ENCODE assay signal across 8 mouse cellular contexts in genomic region chr4:101549958-101550591, GRCm38 (mm10). TPM values are rescaled to one million over a fixed set of nuclear protein-coding genes. Genes with fewer than 3 reads are reported as not detected.
A peak's percentile ranks its signal among the peaks of the same experiment; 100 is the strongest.
DNase-seq lines count a peak whose midpoint lies in the region; ATAC-seq and TF ChIP-seq lines count a peak whose summit lies in the region.

No protein-coding gene starts in this region.

- no peaks in the 10 kb centered on the region for H3K36me3 ChIP-seq in ES-E14 (ENCODE audit: control insufficient read depth, insufficient read depth, low read length, poor library complexity, severe bottlenecking)
- H3K36me3 ChIP-seq in embryonic facial prominence, embryonic 11.5 days (replicated peaks; ENCODE audit: control insufficient read depth, insufficient read depth, low read depth, low read length) = no peaks in the 10 kb centered on the region
- no peaks in the 10 kb centered on the region for H3K36me3 ChIP-seq in limb, embryonic 11.5 days (ENCODE audit: control insufficient read depth, insufficient read depth, low read length)
- H3K36me3 ChIP-seq in midbrain, embryonic 13.5 days = no peaks in the 10 kb centered on the region
- H3K36me3 ChIP-seq in thymus, adult 2 months (ENCODE audit: control insufficient read depth, insufficient read depth, low read length) = no peaks in the 10 kb centered on the region; the same call in 1 of the 2 replicates

- no peak overlapping the region for H3K27ac ChIP-seq in ES-E14 (ENCODE audit: insufficient read depth, low read depth, low read length, poor library complexity, severe bottlenecking)
- H3K27ac ChIP-seq in embryonic facial prominence, embryonic 11.5 days (replicated peaks; ENCODE audit: low read depth, low read length) = no peak overlapping the region
- H3K27ac ChIP-seq in limb, embryonic 11.5 days (replicated peaks; ENCODE audit: low read depth, low read length) = no peak overlapping the region
- H3K27ac ChIP-seq in midbrain, embryonic 13.5 days = peak overlapping the region; percentile 96
- H3K27ac ChIP-seq in thymus, adult 2 months (ENCODE audit: control insufficient read depth, insufficient read depth, low read length) = no peak overlapping the region

- TF ChIP-seq POLR2A in thymus, adult 2 months (IDR thresholded peaks at IDR 0.05; ENCODE audit: control insufficient read depth, extremely low read depth, insufficient read depth, low read length, poor library complexity) = no peak

- under 1% methylated on average over 33 of the region's 33 CpGs for WGBS in embryonic facial prominence, embryonic 11.5 days
- WGBS in limb, embryonic 11.5 days = under 1% methylated on average over 33 of the region's 33 CpGs
- under 1% methylated on average over 31 of the region's 33 CpGs for WGBS in midbrain, embryonic 13.5 days
- 36% methylated on average over 33 of the region's 33 CpGs for WGBS in thymus, adult 2 months

- H3K4me1 ChIP-seq in ES-E14 (ENCODE audit: control insufficient read depth in 2 of 2, insufficient read depth in 2 of 2, low read length in 2 of 2, poor library complexity in 1 of 2) = 0 out of 4 replicates have a peak, but pooled peaks cover 0 to 2% of the 10 kb centered on the region in 2 experiments
- no peaks in the 10 kb centered on the region for H3K4me1 ChIP-seq in embryonic facial prominence, embryonic 11.5 days (ENCODE audit: control insufficient read depth, insufficient read depth, low read length)
- peaks cover 10% of the 10 kb centered on the region; the same call in 1 of the 2 replicates for H3K4me1 ChIP-seq in limb, embryonic 11.5 days (ENCODE audit: control insufficient read depth, insufficient read depth, low read length)
- peaks cover 25% of the 10 kb centered on the region for H3K4me1 ChIP-seq in midbrain, embryonic 13.5 days (replicated peaks)
- peaks cover 9% of the 10 kb centered on the region for H3K4me1 ChIP-seq in thymus, adult 2 months (replicated peaks; ENCODE audit: control insufficient read depth, insufficient read depth, low read length)

- TF ChIP-seq CTCF in thymus, adult 2 months (IDR thresholded peaks at IDR 0.05; ENCODE audit: borderline replicate concordance, control insufficient read depth, extremely low read depth, insufficient read depth, low read length, poor library complexity) = no peak

- peak; percentile 49 for DNase-seq in ES-E14 (ENCODE audit: low read depth, low spot score)
- DNase-seq in adrenal gland, adult 18-20 months (ENCODE audit: low spot score in 2 of 2) = peak; percentile 23 to 31
- DNase-seq in embryonic facial prominence, embryonic 11.5 days (ENCODE audit: low spot score) = peak; percentile 50
- peak; percentile 57 for DNase-seq in limb, embryonic 11.5 days (ENCODE audit: low spot score)
- no peak for DNase-seq in right cerebral cortex, postnatal 25 days
- DNase-seq in thymus, adult 2 months = no peak

- no peak overlapping the region for H3K9ac ChIP-seq in ES-E14 (ENCODE audit: insufficient read depth, low read depth, low read length, poor library complexity, severe bottlenecking)
- H3K9ac ChIP-seq in embryonic facial prominence, embryonic 11.5 days (replicated peaks; ENCODE audit: low read length) = no peak overlapping the region
- H3K9ac ChIP-seq in limb, embryonic 11.5 days (ENCODE audit: low read length) = no peak overlapping the region
- peak overlapping the region; percentile 78 for H3K9ac ChIP-seq in midbrain, embryonic 13.5 days (replicated peaks)

- peak; percentile 82 for ATAC-seq in embryonic facial prominence, embryonic 11.5 days (replicated peaks; ENCODE audit: insufficient number of reproducible peaks, low FRiP score, low TSS enrichment, low read depth)
- ATAC-seq in hematopoietic stem cell, adult 5-6 weeks (replicated peaks in 1 of 2; ENCODE audit: insufficient read depth in 1 of 2, low FRiP score in 2 of 2, low TSS enrichment in 1 of 2, low read depth in 1 of 2, poor library complexity in 2 of 2, severe bottlenecking in 2 of 2) = peak; percentile 24 to 43; a peak in 2 of 4 replicates
- peak; percentile 47 for ATAC-seq in limb, embryonic 11.5 days (ENCODE audit: insufficient number of reproducible peaks, low FRiP score, low TSS enrichment, low read depth)
- peak; percentile 85 for ATAC-seq in midbrain, embryonic 13.5 days

- peak overlapping the region; percentile 68 to 71 for H3K4me3 ChIP-seq in ES-E14 (ENCODE audit: insufficient read depth in 1 of 2, low read depth in 1 of 2, low read length in 2 of 2, poor library complexity in 1 of 2, severe bottlenecking in 1 of 2)
- H3K4me3 ChIP-seq in embryonic facial prominence, embryonic 11.5 days (ENCODE audit: low read depth, low read length) = peak overlapping the region; percentile 32
- H3K4me3 ChIP-seq in limb, embryonic 11.5 days (ENCODE audit: low read depth, low read length) = peak overlapping the region; percentile 24
- peak overlapping the region; percentile 65 for H3K4me3 ChIP-seq in midbrain, embryonic 13.5 days (replicated peaks)
- H3K4me3 ChIP-seq in thymus, adult 2 months (ENCODE audit: control insufficient read depth, insufficient read depth, low read length) = no peak overlapping the region

- H3K4me2 ChIP-seq in embryonic facial prominence, embryonic 11.5 days (ENCODE audit: low read depth, low read length) = peak overlapping the region; percentile 69
- peak overlapping the region; percentile 60 for H3K4me2 ChIP-seq in limb, embryonic 11.5 days (ENCODE audit: low read depth, severe bottlenecking)
- peak overlapping the region; percentile 71 for H3K4me2 ChIP-seq in midbrain, embryonic 13.5 days (replicated peaks)

- H3K27me3 ChIP-seq in embryonic facial prominence, embryonic 11.5 days (ENCODE audit: control insufficient read depth, insufficient read depth, low read length) = no peaks in the 10 kb centered on the region
- H3K27me3 ChIP-seq in limb, embryonic 11.5 days (ENCODE audit: control insufficient read depth, insufficient read depth, low read length) = peaks cover 14% of the 10 kb centered on the region
- peaks cover 11% of the 10 kb centered on the region for H3K27me3 ChIP-seq in midbrain, embryonic 13.5 days
- no peaks in the 10 kb centered on the region for H3K27me3 ChIP-seq in thymus, adult 2 months (ENCODE audit: control insufficient read depth, insufficient read depth, low read length)

- in situ Hi-C loops in ES-E14 (cut with MboI; ENCODE audit: low sequenced_read_pairs in 2 of 2, unreplicated experiment in 2 of 2) = no loop called here

- no peaks in the 10 kb centered on the region for H3K9me3 ChIP-seq in ES-E14 (ENCODE audit: control insufficient read depth, insufficient read depth, low read depth, low read length)
- no peaks in the 10 kb centered on the region for H3K9me3 ChIP-seq in embryonic facial prominence, embryonic 11.5 days (replicated peaks; ENCODE audit: control insufficient read depth, low read length)
- no peaks in the 10 kb centered on the region for H3K9me3 ChIP-seq in limb, embryonic 11.5 days (ENCODE audit: control insufficient read depth, low read length)
- H3K9me3 ChIP-seq in midbrain, embryonic 13.5 days = no peaks in the 10 kb centered on the region

TF ChIP-seq in ES-E14, 5 proteins besides CTCF, POLR2A, EP300 and RAD21:
- TF ChIP-seq ZC3H11A (IDR thresholded peaks at IDR 0.05; ENCODE audit: borderline replicate concordance, low read depth, low read length) (no peak), CHD2 (IDR thresholded peaks at IDR 0.05; ENCODE audit: low read depth, low read length) (no peak), ZNF384 (IDR thresholded peaks at IDR 0.05; ENCODE audit: low read depth, low read length) (no peak), HCFC1 (IDR thresholded peaks at IDR 0.05; ENCODE audit: borderline replicate concordance, insufficient read depth, low read length) (no peak), MAFK (IDR thresholded peaks at IDR 0.05; ENCODE audit: insufficient read depth, low read depth, low read length) (no peak)
TF ChIP-seq in ES-E14: peak in this region for 0.

RNA-seq across cellular contexts. Expression of gene Dnajc6, which starts 53.6 kb away (rescaled TPM):
- total RNA-seq in ES-E14 (2012; rRNA removed) = 7.2 and 10.1 TPM in 2 replicates
- total RNA-seq in adrenal gland, adult 18-20 months (2021) = 1 to 10 TPM; 5.0 to 5.4 TPM
- 1.9 and 2.9 TPM in 2 replicates for polyA plus RNA-seq in embryonic facial prominence, embryonic 11.5 days (2014; fragmentation: Nextera tagmentation; extraction: Ambion mirVana)
- 42.5 and 48.3 TPM in 2 replicates for total RNA-seq in hematopoietic stem cell, adult 5-6 weeks (2017)
- polyA plus RNA-seq in limb, embryonic 11.5 days (2014; fragmentation: Nextera tagmentation; extraction: Ambion mirVana) = 0.67 and 0.89 TPM in 2 replicates
- polyA plus RNA-seq in midbrain, embryonic 13.5 days (2015; fragmentation: Nextera tagmentation; extraction: Ambion mirVana) = 23.9 and 24.8 TPM in 2 replicates
- 29.6 and 31.9 TPM in 2 replicates for polyA plus RNA-seq in thymus, adult 2 months (2012; rRNA removed)

Comparison
In these comparisons a context has a peak if more than half of its experiments do, and no peak if none do; other contexts are left out.
1. DNase-seq: peak in ES-E14 (single experiment), adrenal gland, adult 18-20 months (2 of 2), embryonic facial prominence, embryonic 11.5 days (single experiment) and limb, embryonic 11.5 days (single experiment); none in right cerebral cortex, postnatal 25 days (single experiment) and thymus, adult 2 months (single experiment).
2. ATAC-seq: peak in every context shown above with its lines; median percentile 85 in midbrain, embryonic 13.5 days; 82 in embryonic facial prominence, embryonic 11.5 days; 47 in limb, embryonic 11.5 days; 34 in hematopoietic stem cell, adult 5-6 weeks.
3. Peak in every context shown above with its lines, with median percentiles within 50 percentile points of each other: H3K4me2 ChIP-seq.